Mouse (Mus musculus): Measurements from ENCODE around the gene Fhl3. TPM values are rescaled to one million over a fixed set of nuclear protein-coding genes. Genes with fewer than 3 reads are reported as not detected.
"Not testable (repeated sequence)": the region's sequence is repeated elsewhere in the genome, so short reads cannot be mapped to it uniquely, and the experiment has no call there.

Fhl3 gene
- total RNA-seq, 2 experiments from 2014 or later: 5.3 to 19.3 TPM

DNA sequence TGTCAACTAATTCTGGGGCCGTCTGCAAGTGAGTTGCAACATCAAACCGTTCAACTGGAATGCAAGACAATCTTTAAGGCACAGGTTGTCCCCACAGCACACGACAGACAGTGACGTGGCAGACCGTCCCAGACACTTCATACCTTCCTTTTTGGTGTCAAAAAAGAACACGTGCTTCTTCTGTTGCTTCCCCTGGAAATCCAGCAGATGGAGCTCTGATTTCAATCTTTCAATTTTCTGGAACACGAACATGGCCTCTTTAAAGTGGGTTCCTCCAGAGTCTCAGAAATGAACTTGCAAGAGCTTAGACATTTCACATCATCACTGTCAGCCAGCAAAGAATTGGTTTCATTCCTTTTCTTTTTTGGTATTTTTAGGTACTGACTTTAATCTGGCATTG, 18.2 kb upstream of the Fhl3 start:
- ATAC-seq (replicated peaks; ENCODE audit: poor library complexity): peak; percentile 60

GRCm38 (mm10) chr4:124683474-124683873, 17.0 kb upstream of the Fhl3 start:
- ATAC-seq (replicated peaks; ENCODE audit: poor library complexity): no peak

DNA sequence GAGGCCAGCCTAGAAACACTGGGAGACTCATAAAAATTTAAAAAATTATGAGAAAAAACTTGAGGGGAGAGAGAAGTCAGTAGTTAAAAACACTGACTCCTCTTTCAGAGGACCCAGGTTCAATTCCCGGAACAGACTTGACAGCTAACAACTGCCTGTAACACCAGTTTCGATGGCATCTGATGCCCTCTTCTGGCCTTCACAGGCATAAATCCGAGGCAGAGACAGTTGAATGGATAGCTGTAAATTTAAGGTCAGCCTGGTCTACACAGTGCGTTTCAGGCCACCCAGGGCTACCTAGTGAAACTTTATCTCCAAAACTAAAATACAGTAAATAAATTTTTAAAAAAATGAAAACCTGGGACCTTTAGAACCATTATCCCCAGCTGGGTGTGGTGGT, 15.5 kb upstream of the Fhl3 start:
- peak; percentile 57; the same call in 1 of the 2 replicates for ATAC-seq (replicated peaks; ENCODE audit: poor library complexity)

- ATAC-seq (replicated peaks; ENCODE audit: poor library complexity): no peak
These were observed 15.0 kb upstream of the Fhl3 start for GRCm38 (mm10) chr4:124685453-124685852.

- no peak for ATAC-seq (replicated peaks; ENCODE audit: poor library complexity)
These were observed 14.6 kb upstream of the Fhl3 start for GRCm38 (mm10) chr4:124685897-124686402.

DNA sequence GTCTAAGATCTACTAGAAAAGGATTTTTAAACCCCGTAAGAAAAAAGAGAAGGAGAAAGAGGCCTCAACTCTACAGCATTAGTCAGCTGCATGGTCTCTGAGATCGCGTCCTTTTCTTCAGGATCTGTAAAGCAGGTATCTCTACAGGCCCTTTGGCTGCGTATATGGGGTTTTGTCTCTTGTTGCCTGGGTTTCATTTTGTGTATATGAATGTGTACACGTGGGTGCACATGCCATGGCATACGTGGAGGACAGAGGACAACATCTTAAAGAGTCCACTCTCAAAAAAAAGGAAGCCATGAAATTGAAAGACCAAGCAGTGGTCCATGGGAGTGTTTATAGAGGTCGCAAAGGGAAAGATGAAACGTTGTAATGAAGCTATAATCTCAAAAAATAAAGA, 9.0 kb upstream of the Fhl3 start:
- ATAC-seq (replicated peaks; ENCODE audit: poor library complexity): no peak

DNA sequence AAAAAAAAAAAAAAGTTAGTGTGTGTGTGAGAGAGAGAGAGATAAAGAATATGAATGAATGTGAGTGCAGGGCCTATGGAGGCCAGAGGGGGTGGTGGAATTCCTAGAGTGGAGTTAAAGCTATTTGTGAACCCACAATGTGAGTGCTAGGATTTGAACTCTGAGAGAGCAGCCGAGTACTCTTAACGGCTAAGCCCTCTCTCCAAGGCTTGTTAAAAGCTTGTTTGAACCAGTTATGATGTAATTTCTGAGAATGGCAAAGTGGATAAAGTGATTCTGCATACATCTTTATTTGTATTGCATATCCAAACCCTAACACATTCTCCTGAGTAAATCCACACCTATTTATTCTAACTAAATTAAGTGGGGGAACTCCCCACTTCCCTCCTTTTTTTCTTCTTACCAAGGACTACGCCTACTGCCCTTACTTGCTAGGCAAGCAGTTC, 8.1 kb upstream of the Fhl3 start:
- ATAC-seq (replicated peaks; ENCODE audit: poor library complexity): no peak

GRCm38 (mm10) chr4:124693135-124693894, 7.2 kb upstream of the Fhl3 start, which contains the start of gene Utp11:
TSS of gene Utp11 (minus strand) at chr4:124693600.
- ATAC-seq (replicated peaks; ENCODE audit: poor library complexity): peak; percentile 89

DNA sequence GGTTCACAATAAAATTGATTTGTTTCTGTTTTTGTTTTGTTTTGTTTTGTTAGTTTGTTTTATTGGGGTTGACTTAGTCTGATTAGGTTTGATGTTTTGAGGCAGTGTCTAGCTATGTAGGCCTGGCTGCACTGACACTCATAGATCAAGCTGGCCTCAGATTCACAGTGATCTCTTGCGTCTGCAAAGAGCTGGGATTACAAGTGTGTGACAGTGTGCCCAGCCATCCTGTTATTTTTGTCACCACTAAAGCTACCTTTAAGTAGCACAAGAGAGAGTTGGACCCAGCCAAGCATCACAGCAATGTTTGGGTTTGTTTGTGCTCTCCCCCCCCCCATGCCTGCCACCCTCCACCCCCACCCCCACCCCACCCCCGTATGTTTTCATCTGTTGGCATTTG, 5.9 kb upstream of the Fhl3 start:
- no peak for ATAC-seq (replicated peaks; ENCODE audit: poor library complexity)

DNA sequence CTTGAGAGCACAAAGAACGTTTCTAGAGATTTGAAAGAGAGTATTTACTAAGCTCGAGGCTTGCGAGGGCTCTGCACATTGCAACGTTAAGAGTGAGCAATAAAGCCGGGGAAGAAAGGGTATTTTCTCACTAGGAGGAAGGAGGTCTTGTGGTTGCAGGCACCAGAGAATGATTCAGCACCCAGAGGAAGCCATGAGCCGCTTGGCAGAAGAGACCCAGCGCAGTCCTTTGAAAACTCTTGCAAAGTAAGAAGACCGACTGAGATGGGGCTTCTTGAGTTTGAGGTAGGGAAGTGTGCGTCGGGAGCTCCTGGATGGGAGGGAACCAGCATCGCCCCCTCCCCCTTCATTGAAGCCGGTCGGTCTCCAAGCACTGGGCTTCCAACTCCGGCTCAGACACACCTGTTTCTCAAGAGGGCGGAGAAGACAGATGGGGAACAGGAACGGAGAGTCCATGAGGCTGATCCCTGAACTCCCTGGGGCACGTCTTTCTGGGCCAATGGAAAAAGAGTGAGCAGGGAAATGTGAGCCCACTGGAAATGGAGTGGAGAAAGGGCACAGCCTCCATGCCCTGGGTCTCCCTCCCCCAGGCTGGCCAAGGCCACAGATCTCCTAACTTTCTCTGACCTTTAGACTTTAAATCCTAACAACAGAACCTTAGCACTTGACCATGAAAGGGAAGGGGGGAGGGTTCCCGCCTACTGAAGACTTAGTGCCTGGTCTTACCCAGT, 4.5 kb upstream of the Fhl3 start:
- peak; percentile 27 for ATAC-seq (replicated peaks; ENCODE audit: poor library complexity)

GRCm38 (mm10) chr4:124699791-124700190, 710 bp upstream of the Fhl3 start:
- no peak for ATAC-seq (replicated peaks; ENCODE audit: poor library complexity)

GRCm38 (mm10) chr4:124701052-124701845, 748 bp downstream of the Fhl3 start:
- ATAC-seq (replicated peaks; ENCODE audit: poor library complexity): peak; percentile 21

GRCm38 (mm10) chr4:124701916-124702315, 1.4 kb downstream of the Fhl3 start:
- ATAC-seq (replicated peaks; ENCODE audit: poor library complexity): no peak

DNA sequence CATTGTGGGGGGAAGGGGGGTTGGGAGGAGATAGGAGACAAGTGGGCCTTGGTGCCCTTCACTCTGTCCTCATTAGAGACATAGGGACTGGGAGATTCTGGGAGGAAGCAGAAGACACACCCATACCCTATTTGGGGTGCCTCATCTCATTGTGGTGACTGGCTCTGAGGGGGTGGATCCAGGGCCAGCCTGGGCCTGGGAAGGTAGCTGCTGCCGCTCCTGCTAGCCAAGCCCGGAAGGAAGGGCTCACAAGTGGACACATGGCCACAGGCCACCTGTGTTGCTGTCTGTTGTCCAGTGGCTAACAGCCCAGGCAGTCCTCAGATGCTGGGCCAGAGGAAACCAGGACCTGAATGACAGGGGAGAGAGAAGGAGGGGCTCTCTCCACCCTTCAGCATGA, 2.9 kb downstream of the Fhl3 start:
- 0 out of 2 replicates have a peak, but pooled peaks have one; percentile 13 for ATAC-seq (replicated peaks; ENCODE audit: poor library complexity)

DNA sequence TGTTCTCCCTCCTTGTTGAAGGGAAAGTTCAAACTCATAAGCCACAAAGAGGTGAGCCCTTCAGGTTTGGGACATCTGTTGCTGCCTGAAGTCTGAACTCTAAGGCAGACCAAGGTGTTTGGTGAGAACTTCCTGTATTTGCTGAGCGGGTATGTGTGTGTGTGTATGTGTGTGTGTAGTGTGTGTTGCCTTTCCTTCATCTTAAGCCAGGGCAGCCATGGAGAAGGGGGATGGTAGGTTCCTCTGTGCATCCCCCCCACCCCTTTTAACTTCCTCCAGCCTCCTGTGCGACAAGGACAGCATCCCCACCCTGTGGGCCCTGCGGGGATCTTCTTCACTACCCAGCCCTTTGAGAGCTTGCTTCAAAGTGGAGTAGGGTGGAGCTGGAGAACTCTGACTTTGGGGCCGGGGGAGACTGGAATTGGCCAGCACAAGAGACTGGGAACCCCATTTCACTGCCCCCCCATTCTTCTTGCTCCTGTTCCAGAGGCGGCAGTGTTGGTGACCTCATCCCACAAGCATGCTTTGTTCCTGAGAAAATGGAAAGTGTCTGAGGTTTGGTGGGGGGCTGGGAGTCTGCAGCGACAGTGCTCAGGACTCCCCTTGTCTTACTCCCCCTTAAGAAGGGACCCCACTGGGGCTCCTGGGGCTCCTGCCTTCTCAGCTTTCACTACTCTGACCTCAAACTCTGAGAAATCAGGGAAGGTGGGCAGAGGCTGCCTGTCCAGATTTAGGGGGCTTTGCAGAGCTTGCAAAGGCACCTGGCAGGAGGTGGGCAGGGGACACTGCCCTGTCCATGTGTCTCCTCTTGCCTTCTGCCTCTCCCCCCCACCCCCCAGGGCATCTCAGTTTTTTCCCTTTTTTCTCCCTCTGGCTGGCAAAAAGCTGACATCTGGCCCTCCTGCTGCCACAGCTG, 3.6 kb downstream of the Fhl3 start:
- ATAC-seq (replicated peaks; ENCODE audit: poor library complexity): no peak

DNA sequence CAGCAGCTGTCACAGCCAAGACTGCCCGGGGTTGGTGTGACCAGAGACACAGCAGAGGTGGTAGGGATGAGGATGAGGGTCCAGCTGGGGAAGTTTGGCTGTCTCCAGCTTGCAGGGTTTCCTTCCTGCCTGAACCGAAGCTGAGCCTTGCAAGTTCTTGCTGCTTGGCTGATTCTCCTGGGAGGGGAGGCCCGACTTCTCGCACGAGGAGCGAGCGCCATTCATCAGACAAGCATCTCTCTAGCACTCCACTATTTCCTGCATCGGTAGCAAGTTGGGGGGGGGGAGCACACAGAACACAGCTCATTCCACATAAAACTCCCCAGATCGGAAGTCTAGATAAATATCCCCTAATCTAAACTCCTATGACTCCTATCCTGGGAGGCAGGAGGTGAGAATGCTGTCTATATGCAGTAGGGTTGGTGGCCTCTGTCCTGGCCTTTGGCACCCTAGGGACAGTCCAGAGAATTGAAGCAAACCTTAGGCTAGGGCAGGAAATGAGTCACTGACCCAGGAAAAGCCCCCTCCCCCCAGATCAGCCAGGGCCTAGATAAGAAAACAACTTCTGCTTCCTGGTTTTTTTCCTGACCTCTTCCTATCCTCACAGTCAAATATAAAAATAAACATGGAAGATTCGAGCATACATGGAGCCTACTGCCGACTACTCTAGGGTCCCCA, 4.4 kb downstream of the Fhl3 start:
- no peak for ATAC-seq (replicated peaks; ENCODE audit: poor library complexity)

- no peak for ATAC-seq (replicated peaks; ENCODE audit: poor library complexity)
These were observed 5.3 kb downstream of the Fhl3 start for GRCm38 (mm10) chr4:124705661-124706269.

DNA sequence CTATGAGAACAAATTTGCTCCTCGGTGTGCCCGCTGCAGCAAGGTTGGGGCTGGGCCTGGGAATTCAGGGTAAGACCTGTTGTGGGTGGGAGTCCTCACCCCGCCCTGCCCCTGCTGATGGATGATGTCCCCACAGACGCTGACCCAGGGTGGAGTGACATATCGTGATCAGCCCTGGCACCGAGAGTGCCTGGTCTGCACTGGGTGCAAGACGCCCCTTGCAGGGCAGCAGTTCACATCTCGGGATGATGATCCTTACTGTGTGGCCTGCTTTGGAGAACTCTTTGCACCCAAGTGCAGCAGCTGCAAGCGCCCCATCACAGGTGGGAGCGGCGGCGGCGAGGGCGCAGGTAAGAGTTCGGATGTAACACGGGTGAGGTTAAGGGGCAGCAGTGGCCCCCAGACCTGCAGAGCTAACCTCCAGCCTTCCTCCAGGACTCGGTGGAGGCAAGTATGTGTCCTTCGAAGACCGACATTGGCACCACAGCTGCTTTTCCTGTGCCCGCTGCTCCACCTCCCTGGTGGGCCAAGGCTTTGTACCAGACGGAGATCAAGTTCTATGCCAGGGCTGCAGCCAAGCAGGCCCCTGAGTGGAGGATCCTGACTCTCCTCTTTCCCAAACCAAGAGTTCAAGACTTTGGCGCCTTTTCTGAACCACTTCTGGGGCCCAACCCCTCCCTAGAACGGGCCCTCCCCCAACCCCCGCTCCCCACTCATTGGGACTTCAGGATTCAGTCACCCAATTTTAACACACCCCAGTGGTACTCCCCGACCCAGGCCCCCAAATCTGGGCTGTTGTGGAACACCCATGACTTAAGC, 7.1 kb downstream of the Fhl3 start:
- ATAC-seq (replicated peaks; ENCODE audit: poor library complexity): not testable (repeated sequence)
